Mouse (Mus musculus): ENCODE measurements around the gene Pef1. TPM values are rescaled to one million over a fixed set of nuclear protein-coding genes. Genes with fewer than 3 reads are reported as not detected.

Pef1 gene
- polyA plus RNA-seq, 1 experiment from 2014 or later, result 53.6 TPM

DNA sequence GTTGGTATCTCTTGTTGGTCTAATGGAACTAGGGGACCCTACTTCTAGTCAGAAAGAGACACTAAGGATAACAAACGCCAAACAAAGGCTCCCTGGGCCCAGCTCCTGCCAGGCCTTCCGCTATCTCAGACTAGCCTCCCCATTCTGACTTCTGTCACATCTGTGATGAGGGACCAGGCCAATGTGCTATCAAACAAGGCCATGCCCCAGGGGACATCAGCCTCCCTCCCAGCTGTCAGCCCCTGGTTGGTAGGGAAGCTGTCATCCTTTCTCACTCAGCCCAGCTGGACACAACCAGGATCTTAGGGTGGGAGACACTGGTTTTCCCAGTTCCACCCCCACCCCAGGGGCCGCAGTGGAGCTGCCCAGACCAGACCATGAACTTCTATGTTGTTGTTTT, 7.2 kb upstream of the Pef1 start:
- Histone ChIP-seq H3K27me3 (replicated peaks) (peaks cover 76% of the 10 kb centered on the region), H3K4me3 (no peak overlapping the region), H3K4me1 (no peaks in the 10 kb centered on the region), H3K27ac (replicated peaks) (no peak overlapping the region), H3K9me3 (no peaks in the 10 kb centered on the region), H3K9ac (no peak overlapping the region), H3K36me3 (no peaks in the 10 kb centered on the region), H3K4me2 (no peak overlapping the region)
- WGBS, result 34% methylated on average over 3 of the region's 3 CpGs
- no peak for ATAC-seq (ENCODE audit: extremely low read depth, insufficient number of reproducible peaks, low FRiP score, low TSS enrichment)

DNA sequence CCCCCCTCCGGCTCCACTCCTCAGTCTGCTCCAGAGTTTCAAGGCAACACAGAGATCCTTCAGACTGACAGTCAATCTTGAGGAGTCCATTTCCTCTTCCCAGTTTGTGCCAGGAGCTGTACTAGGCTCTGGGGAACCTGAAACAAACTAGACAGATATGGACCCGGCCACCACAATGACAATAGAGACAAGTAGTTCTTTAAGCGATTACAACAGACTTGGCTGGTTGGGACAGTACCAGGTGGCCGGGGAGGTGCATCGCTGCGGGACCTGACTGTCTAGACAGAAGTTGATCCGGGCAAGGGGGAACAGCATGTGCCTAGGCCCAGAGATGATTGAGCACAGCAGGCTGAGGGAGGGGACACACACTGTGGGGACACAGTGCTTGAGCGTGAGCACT, 1.2 kb upstream of the Pef1 start:
- H3K27ac ChIP-seq (replicated peaks), result no peak overlapping the region
- 39% methylated on average over 8 of the region's 8 CpGs for WGBS

DNA sequence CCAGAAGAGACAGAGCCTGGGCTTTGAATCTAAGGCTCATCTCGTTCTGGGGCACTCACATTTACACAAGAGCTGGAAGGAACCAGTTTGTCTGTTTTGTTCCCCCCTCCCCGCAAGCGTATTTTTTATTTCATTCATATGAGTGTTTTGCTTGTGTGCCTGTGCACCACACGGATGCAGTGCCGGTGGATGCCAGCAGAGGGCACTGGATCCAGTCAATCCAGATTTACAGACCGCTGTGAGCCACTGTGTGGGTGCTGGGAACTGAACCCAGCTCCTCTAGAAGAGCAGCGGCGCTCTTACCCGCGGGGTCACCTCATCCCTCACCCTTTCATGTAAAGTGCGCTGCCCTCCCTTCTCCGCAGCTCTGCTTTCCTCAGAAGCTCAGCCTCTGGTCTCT, 1.3 kb downstream of the Pef1 start:
- Histone ChIP-seq H3K27me3 (replicated peaks) (peaks cover 19% of the 10 kb centered on the region; the same call in 1 of the 2 replicates), H3K4me3 (no peak overlapping the region), H3K27ac (replicated peaks) (no peak overlapping the region), H3K36me3 (no peaks in the 10 kb centered on the region), H3K4me1 (peaks cover 25% of the 10 kb centered on the region), H3K9me3 (peaks cover 4% of the 10 kb centered on the region), H3K4me2 (no peak overlapping the region), H3K9ac (no peak overlapping the region)
- ATAC-seq (ENCODE audit: extremely low read depth, insufficient number of reproducible peaks, low FRiP score, low TSS enrichment), result no peak
- 65% methylated on average over 12 of the region's 12 CpGs for WGBS

More for the DNA sequence above, 1.2 kb upstream of the Pef1 start:
- Histone ChIP-seq H3K9me3 (peaks cover 4% of the 10 kb centered on the region), H3K4me1 (peaks cover 18% of the 10 kb centered on the region), H3K36me3 (no peaks in the 10 kb centered on the region), H3K4me3 (no peak overlapping the region), H3K9ac (no peak overlapping the region), H3K4me2 (no peak overlapping the region), H3K27me3 (replicated peaks) (peaks cover 31% of the 10 kb centered on the region; the same call in 1 of the 2 replicates)
- no peak for ATAC-seq (ENCODE audit: extremely low read depth, insufficient number of reproducible peaks, low FRiP score, low TSS enrichment)

DNA sequence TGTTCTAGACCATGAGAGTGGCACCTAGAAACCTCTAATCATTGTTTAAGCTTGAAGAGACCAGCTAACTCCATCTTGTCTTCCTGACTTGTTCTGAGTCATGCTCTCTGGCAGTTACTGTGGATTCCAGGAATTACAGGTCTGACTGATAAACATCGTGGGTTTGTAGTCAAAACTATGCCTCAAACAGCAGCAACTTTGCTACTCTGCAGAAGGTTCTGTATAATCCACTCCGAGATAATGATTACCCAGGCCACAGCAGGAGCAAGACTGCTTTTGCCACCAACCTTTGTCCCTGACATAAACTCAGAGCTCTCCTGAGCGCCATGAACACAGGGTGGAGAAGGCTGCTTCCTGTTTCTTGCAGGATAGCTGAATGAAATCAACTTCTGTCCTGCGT, 2.2 kb downstream of the Pef1 start:
- H3K9me3 ChIP-seq, result peaks cover 4% of the 10 kb centered on the region
- WGBS, result 55% methylated on average over 4 of the region's 4 CpGs
- peaks cover 30% of the 10 kb centered on the region for H3K4me1 ChIP-seq

DNA sequence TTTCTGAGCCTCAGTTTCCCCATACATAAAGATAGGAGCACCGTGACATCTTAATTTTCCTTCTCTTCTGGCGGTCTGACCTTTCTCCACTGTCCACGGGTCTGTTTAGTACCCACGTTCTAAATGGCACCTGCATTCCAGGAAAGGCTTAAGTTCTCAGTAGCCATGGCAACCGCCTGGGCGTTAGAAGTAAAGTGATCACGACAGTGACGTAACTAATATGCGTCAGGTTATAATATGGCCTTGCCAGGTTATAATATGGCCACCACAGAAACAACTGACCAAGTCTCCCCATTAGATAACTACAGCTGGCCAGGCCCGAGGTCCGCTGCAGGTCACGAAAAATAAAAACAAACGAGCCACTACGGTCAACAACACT, 4.7 kb downstream of the Pef1 start:
- 12% methylated on average over 14 of the region's 14 CpGs for WGBS
- ATAC-seq (ENCODE audit: extremely low read depth, insufficient number of reproducible peaks, low FRiP score, low TSS enrichment), result peak; percentile 23; the same call in 1 of the 2 replicates

More for the DNA sequence above, 2.2 kb downstream of the Pef1 start:
- H3K36me3 ChIP-seq, result no peaks in the 10 kb centered on the region
- H3K4me2 ChIP-seq, result no peak overlapping the region
- no peak overlapping the region for H3K4me3 ChIP-seq
- ATAC-seq (ENCODE audit: extremely low read depth, insufficient number of reproducible peaks, low FRiP score, low TSS enrichment), result no peak
- H3K27me3 ChIP-seq (replicated peaks), result peaks cover 12% of the 10 kb centered on the region; the same call in 1 of the 2 replicates
- H3K27ac ChIP-seq (replicated peaks), result no peak overlapping the region
- H3K9ac ChIP-seq, result no peak overlapping the region

DNA sequence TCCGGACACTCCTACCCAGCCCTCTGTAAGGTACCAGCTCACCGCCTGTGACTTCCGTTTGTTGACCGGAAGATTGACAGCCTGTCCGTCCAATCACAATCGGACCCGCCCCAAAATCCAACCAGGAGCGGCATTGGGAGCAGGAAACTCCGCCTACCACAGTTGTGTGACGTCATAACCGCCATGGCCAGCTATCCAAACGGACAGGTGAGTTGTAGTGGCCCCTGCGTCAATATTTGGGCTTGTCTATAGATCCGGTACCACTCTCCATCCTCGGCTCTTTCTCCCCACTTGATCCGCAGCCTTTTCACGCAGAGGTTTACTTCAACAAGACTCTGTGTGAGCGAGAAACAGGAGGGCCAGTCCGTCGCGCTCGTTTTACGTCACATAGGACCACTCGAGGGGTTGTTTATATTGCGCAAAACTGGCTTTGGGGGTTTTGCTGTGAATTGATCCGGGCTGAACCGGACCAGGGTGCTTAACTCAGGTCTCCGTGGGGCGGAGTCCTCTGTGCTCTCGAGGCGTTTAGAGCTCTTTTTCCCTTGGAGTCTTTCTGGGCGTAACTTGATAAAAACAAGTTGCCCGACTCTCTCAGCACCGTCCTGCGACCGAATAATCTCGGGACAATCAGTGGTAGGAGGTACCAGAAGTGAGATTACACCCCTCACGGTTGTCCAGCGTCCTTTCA, 5.2 kb downstream of the Pef1 start:
- Histone ChIP-seq H3K36me3 (peaks cover 4% of the 10 kb centered on the region; the same call in 1 of the 2 replicates), H3K9ac (peak overlapping the region; percentile 83), H3K4me2 (peak overlapping the region; percentile 83), H3K27ac (replicated peaks) (peak overlapping the region; percentile 68), H3K4me1 (peaks cover 19% of the 10 kb centered on the region), H3K4me3 (peak overlapping the region; percentile 77), H3K27me3 (replicated peaks) (peaks cover 9% of the 10 kb centered on the region; the same call in 1 of the 2 replicates), H3K9me3 (peaks cover 4% of the 10 kb centered on the region)
- WGBS, result under 1% methylated on average over 39 of the region's 39 CpGs
- ATAC-seq (ENCODE audit: extremely low read depth, insufficient number of reproducible peaks, low FRiP score, low TSS enrichment), result peak; percentile 92

More for the DNA sequence above, 4.7 kb downstream of the Pef1 start:
- no peak overlapping the region for H3K27ac ChIP-seq (replicated peaks)
- H3K27me3 ChIP-seq (replicated peaks), result peaks cover 9% of the 10 kb centered on the region; the same call in 1 of the 2 replicates
- peak overlapping the region; percentile 83 for H3K4me2 ChIP-seq
- peak overlapping the region; percentile 77 for H3K4me3 ChIP-seq
- peaks cover 4% of the 10 kb centered on the region for H3K9me3 ChIP-seq
- H3K4me1 ChIP-seq, result peaks cover 19% of the 10 kb centered on the region
- H3K9ac ChIP-seq, result peak overlapping the region; percentile 83
- no peaks in the 10 kb centered on the region for H3K36me3 ChIP-seq

DNA sequence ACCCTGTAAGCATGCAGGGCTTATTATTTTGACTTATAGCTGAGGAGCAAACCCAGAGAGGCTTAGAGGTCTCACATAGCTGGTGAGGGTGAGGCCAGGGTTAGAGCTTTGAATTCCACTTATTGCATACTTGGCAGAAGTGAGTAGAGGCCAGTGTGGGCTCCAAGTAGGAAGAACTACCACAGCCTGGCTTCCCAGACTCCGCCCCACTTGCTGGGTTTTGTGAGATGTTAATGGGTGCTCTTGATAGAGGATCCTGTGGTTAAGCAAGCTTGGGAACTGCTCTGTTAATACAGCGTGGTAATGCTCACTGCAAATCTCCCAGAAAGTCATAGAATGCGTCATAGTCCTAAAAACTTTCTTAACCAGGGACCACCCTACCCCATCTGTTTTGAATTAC, 6.6 kb downstream of the Pef1 start:
- H3K36me3 ChIP-seq, result peaks cover 10% of the 10 kb centered on the region; the same call in 1 of the 2 replicates
- no peak for ATAC-seq (ENCODE audit: extremely low read depth, insufficient number of reproducible peaks, low FRiP score, low TSS enrichment)
- H3K4me3 ChIP-seq, result peak overlapping the region; percentile 77; the same call in 1 of the 2 replicates
- H3K27ac ChIP-seq (replicated peaks), result no peak overlapping the region
- 0 out of 2 replicates have a peak, but pooled peaks cover 5% of the 10 kb centered on the region for H3K27me3 ChIP-seq (replicated peaks)
- H3K9ac ChIP-seq, result no peak overlapping the region
- 78% methylated on average over 3 of the region's 3 CpGs for WGBS
- H3K9me3 ChIP-seq, result peaks cover under 1% of the 10 kb centered on the region; the same call in 1 of the 2 replicates
- H3K4me2 ChIP-seq, result peak overlapping the region; percentile 83; the same call in 1 of the 2 replicates
- H3K4me1 ChIP-seq, result peaks cover 19% of the 10 kb centered on the region

DNA sequence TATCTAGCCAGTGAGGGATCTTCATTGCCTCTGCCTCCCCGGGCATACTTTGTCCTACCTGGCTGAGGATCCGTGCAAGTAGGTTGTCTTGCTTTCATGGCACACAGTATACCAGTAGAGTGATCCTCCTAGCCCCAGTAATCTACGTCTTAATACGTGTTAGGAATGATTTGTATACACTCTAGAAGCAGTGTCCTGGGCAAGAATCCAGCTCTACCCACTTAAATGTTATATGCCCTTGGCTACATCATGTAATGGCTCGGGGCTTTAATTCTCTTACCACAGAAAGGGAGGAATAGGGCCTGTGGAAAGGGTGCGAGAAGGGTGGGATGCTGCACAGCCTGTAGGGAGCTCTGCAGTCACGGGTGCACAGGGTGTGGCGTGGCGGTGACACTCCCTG, 7.3 kb downstream of the Pef1 start:
- 88% methylated on average over 9 of the region's 9 CpGs for WGBS
- H3K4me3 ChIP-seq, result no peak overlapping the region
- no peak for ATAC-seq (ENCODE audit: extremely low read depth, insufficient number of reproducible peaks, low FRiP score, low TSS enrichment)
- no peaks in the 10 kb centered on the region for H3K9me3 ChIP-seq
- no peak overlapping the region for H3K4me2 ChIP-seq
- H3K27ac ChIP-seq (replicated peaks), result no peak overlapping the region
- H3K9ac ChIP-seq, result no peak overlapping the region
- H3K27me3 ChIP-seq (replicated peaks), result 0 out of 2 replicates have a peak, but pooled peaks cover 5% of the 10 kb centered on the region
- peaks cover 12% of the 10 kb centered on the region for H3K36me3 ChIP-seq
- peaks cover 19% of the 10 kb centered on the region for H3K4me1 ChIP-seq

DNA sequence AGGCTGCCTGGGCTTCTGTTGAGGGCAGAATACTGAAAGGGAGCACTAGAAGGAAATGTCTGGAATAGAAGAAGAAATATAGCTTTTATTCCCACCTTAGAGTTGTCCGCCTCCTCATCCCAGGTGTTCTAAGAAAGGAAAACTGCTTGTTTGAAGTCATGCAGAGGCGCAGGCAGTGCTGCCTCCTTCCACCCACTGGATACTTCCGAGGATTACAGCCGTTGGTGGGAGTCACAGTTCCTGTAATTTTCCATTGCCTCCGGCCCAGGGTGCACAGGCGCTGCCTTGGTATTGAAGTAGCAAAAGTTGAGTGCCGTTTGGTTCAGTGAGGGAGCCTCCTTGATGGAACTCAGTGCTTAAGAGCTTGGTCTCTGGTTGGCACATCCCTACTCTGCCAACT, 7.7 kb downstream of the Pef1 start:
- Histone ChIP-seq H3K4me1 (peaks cover 19% of the 10 kb centered on the region), H3K4me3 (no peak overlapping the region), H3K4me2 (no peak overlapping the region), H3K36me3 (peaks cover 17% of the 10 kb centered on the region), H3K9me3 (no peaks in the 10 kb centered on the region), H3K9ac (no peak overlapping the region), H3K27ac (replicated peaks) (no peak overlapping the region), H3K27me3 (replicated peaks) (0 out of 2 replicates have a peak, but pooled peaks cover 5% of the 10 kb centered on the region)
- 83% methylated on average over 7 of the region's 7 CpGs for WGBS
- no peak for ATAC-seq (ENCODE audit: extremely low read depth, insufficient number of reproducible peaks, low FRiP score, low TSS enrichment)

DNA sequence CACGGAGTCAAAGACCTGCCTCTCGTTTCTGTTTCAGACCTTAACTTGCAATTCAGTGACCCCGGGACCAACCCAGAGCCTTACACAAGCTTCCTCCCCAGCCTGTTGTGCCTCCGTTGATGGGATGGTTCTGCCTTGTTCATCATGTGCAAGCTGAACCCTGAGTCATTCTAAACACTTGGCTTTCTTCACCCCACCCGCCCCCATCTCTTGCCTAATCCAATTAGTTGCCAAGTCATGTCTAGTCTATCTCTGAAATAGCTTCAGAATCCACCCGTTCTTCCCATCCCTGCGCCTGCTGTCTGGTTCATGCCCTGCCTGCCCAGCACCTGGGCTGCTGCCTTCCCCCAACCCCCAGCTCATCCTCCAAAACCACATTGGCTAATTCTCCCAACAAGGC, 9.9 kb downstream of the Pef1 start:
- WGBS, result 77% methylated on average over 7 of the region's 7 CpGs
- Histone ChIP-seq H3K36me3 (peaks cover 33% of the 10 kb centered on the region), H3K4me3 (no peak overlapping the region), H3K9ac (no peak overlapping the region), H3K4me2 (no peak overlapping the region), H3K27ac (replicated peaks) (no peak overlapping the region), H3K27me3 (replicated peaks) (no peaks in the 10 kb centered on the region), H3K4me1 (peaks cover 19% of the 10 kb centered on the region), H3K9me3 (no peaks in the 10 kb centered on the region)
- no peak for ATAC-seq (ENCODE audit: extremely low read depth, insufficient number of reproducible peaks, low FRiP score, low TSS enrichment)

DNA sequence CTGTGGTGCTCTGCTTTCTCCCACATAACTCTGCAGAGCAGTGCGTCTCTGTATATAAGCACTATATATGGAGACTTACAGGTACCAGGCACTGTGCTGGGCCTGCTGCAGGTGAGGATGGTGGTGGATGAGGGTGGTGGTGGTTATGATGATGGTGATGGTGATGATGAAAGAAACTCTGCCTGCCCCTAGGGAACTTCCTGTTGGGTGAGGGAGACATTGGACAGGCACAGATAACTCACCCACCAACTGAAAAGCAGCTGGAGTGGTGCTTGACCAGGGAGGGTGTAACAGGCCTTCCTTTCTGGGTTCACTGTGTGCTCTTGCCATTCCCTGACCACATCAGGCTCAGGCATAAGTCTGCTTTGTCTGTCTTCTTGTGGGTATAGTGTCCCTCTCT, 10.4 kb downstream of the Pef1 start:
- 0 out of 2 replicates have a peak, but pooled peaks cover 2% of the 10 kb centered on the region for H3K9me3 ChIP-seq
- 100% methylated on average over 1 of the region's 1 CpGs for WGBS
- H3K27ac ChIP-seq (replicated peaks), result no peak overlapping the region
- H3K4me1 ChIP-seq, result peaks cover 19% of the 10 kb centered on the region
- H3K4me2 ChIP-seq, result no peak overlapping the region
- ATAC-seq (ENCODE audit: extremely low read depth, insufficient number of reproducible peaks, low FRiP score, low TSS enrichment), result no peak
- H3K9ac ChIP-seq, result no peak overlapping the region
- no peaks in the 10 kb centered on the region for H3K27me3 ChIP-seq (replicated peaks)
- H3K4me3 ChIP-seq, result no peak overlapping the region
- H3K36me3 ChIP-seq, result peaks cover 37% of the 10 kb centered on the region

DNA sequence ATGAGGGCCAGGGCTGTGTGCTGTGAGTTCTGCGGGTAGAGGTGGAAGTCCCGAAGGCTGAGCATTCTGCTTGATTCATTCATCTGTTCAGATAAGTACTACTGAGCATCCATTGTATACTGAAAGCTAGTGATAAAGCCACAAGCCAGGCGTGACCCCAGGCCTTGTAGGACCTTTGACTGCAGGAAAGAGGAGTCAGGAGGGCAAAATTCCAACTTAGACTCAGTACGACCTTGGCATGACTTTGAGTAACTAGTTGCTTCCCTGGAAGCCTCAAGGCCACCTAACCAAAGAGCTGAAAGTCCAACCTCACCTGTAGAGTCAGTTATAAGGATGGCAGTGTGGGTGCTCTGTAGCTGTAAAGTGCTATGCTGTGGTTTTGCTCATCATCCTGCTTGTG, 18.4 kb downstream of the Pef1 start:
- Histone ChIP-seq H3K4me1 (peaks cover 7% of the 10 kb centered on the region; the same call in 1 of the 2 replicates), H3K36me3 (peaks cover 69% of the 10 kb centered on the region), H3K27me3 (replicated peaks) (no peaks in the 10 kb centered on the region), H3K4me3 (no peak overlapping the region), H3K9me3 (0 out of 2 replicates have a peak, but pooled peaks cover 5% of the 10 kb centered on the region), H3K4me2 (no peak overlapping the region), H3K9ac (no peak overlapping the region), H3K27ac (replicated peaks) (no peak overlapping the region)
- no peak for ATAC-seq (ENCODE audit: extremely low read depth, insufficient number of reproducible peaks, low FRiP score, low TSS enrichment)
- 47% methylated on average over 4 of the region's 4 CpGs for WGBS

Measured in heart, embryonic 13.5 days (tissue).